Mouse (Mus musculus): ENCODE measurements around the gene Acat2. TPM values are rescaled to one million over a fixed set of nuclear protein-coding genes. Genes with fewer than 3 reads are reported as not detected.
A peak's percentile ranks its signal among the peaks of the same experiment; 100 is the strongest.
"Not testable (repeated sequence)": the region's sequence is repeated elsewhere in the genome, so short reads cannot be mapped to it uniquely, and the experiment has no call there.

Acat2 gene
- total and polyA plus RNA-seq, 2 experiments from 2014 or later, result 14.3 to 14.8 TPM

GRCm38 (mm10) chr17:13002243-13002642 lies 41.7 kb upstream of the Acat2 start:
- DNase-seq (ENCODE audit: low spot score); H3K27ac ChIP-seq (ENCODE audit: low read depth); H3K9me3 ChIP-seq (replicated peaks; ENCODE audit: control insufficient read depth, low read length); H3K4me3 ChIP-seq (ENCODE audit: low read depth, low read length); H3K4me2 ChIP-seq (ENCODE audit: low read depth, low read length); H3K4me1 ChIP-seq (ENCODE audit: control insufficient read depth, insufficient read depth); ATAC-seq (ENCODE audit: insufficient read depth, low read depth); H3K36me3 ChIP-seq (replicated peaks; ENCODE audit: control insufficient read depth, insufficient read depth, low read length); H3K27me3 ChIP-seq (ENCODE audit: control insufficient read depth, insufficient read depth, low read length); H3K9ac ChIP-seq (replicated peaks; ENCODE audit: low read depth, low read length): not testable (repeated sequence)
- 89% methylated on average over 5 of the region's 5 CpGs for WGBS

- no peak for ATAC-seq (ENCODE audit: insufficient read depth, low read depth)
- 77% methylated on average over 6 of the region's 6 CpGs for WGBS
Observed at GRCm38 (mm10) chr17:12999069-12999468, 38.5 kb upstream of the Acat2 start.

DNA sequence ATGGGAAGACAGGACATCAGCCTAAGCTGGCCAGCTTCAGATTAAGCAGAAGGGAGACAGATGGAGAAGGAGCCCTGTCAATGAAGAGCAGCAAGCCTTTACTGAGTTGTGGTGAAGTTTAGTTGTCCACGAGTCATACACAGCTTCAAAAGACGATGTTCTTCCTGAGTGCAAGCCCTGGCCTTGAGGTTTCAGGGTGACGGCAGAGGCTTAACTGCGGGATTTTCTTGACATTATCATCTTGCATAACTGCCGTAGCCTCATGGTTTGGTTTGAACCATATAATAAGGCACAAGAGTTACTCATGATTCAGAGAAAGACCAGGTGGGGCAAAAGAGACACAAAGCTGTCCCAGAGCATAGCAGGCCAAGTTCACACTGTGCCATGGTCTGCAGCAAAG lies 37.3 kb upstream of the Acat2 start:
- no peaks in the 10 kb centered on the region for H3K27me3 ChIP-seq (ENCODE audit: control insufficient read depth, insufficient read depth, low read length)
- ATAC-seq (ENCODE audit: insufficient read depth, low read depth), result no peak
- no peak overlapping the region for H3K27ac ChIP-seq (ENCODE audit: low read depth)
- H3K4me1 ChIP-seq (ENCODE audit: control insufficient read depth, insufficient read depth), result no peaks in the 10 kb centered on the region
- H3K4me3 ChIP-seq (ENCODE audit: low read depth, low read length), result no peak overlapping the region
- H3K9me3 ChIP-seq (replicated peaks; ENCODE audit: control insufficient read depth, low read length), result no peaks in the 10 kb centered on the region
- no peak overlapping the region for H3K4me2 ChIP-seq (ENCODE audit: low read depth, low read length)
- H3K36me3 ChIP-seq (replicated peaks; ENCODE audit: control insufficient read depth, insufficient read depth, low read length), result no peaks in the 10 kb centered on the region
- TF ChIP-seq CTCF (IDR thresholded peaks at IDR 0.05; ENCODE audit: low read depth) (no peak), EP300 (IDR thresholded peaks at IDR 0.05; ENCODE audit: low read depth) (no peak)
- WGBS, result 82% methylated on average over 5 of the region's 5 CpGs
- DNase-seq (ENCODE audit: low spot score), result no peak
- H3K9ac ChIP-seq (replicated peaks; ENCODE audit: low read depth, low read length), result no peak overlapping the region

More at GRCm38 (mm10) chr17:12999069-12999468, 38.5 kb upstream of the Acat2 start:
- H3K4me1 ChIP-seq (ENCODE audit: control insufficient read depth, insufficient read depth), result no peaks in the 10 kb centered on the region
- H3K9me3 ChIP-seq (replicated peaks; ENCODE audit: control insufficient read depth, low read length), result no peaks in the 10 kb centered on the region
- TF ChIP-seq CTCF (IDR thresholded peaks at IDR 0.05; ENCODE audit: low read depth), result no peak
- no peak for TF ChIP-seq EP300 (IDR thresholded peaks at IDR 0.05; ENCODE audit: low read depth)
- H3K9ac ChIP-seq (replicated peaks; ENCODE audit: low read depth, low read length), result no peak overlapping the region
- H3K4me3 ChIP-seq (ENCODE audit: low read depth, low read length), result no peak overlapping the region
- H3K4me2 ChIP-seq (ENCODE audit: low read depth, low read length), result no peak overlapping the region
- no peak for DNase-seq (ENCODE audit: low spot score)
- no peaks in the 10 kb centered on the region for H3K36me3 ChIP-seq (replicated peaks; ENCODE audit: control insufficient read depth, insufficient read depth, low read length)
- H3K27me3 ChIP-seq (ENCODE audit: control insufficient read depth, insufficient read depth, low read length), result no peaks in the 10 kb centered on the region
- no peak overlapping the region for H3K27ac ChIP-seq (ENCODE audit: low read depth)

DNA sequence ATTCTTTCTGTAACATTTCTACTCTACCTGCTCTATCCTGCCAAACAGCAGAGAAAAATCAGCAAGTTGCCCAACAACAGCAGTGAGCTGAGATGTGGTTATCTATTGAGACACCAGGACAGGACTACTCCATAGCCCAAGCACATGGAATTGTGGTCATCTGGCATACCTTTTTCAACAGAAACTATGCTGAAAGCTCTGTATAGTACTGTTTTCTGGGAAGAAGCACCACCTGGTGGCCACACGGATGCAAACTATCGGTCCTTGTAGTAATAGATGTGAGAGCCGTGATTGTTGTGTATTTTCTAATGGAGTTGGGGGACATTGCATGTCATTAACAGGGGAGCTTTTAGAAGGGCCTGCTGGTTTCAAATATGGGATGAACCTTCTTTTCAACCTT lies 35.8 kb upstream of the Acat2 start:
- no peak overlapping the region for H3K4me2 ChIP-seq (ENCODE audit: low read depth, low read length)
- peak; percentile 26 for DNase-seq (ENCODE audit: low spot score)
- H3K4me1 ChIP-seq (ENCODE audit: control insufficient read depth, insufficient read depth), result no peaks in the 10 kb centered on the region
- TF ChIP-seq EP300 (IDR thresholded peaks at IDR 0.05; ENCODE audit: low read depth) (no peak), CTCF (IDR thresholded peaks at IDR 0.05; ENCODE audit: low read depth) (peak; percentile 55)
- no peak overlapping the region for H3K4me3 ChIP-seq (ENCODE audit: low read depth, low read length)
- no peaks in the 10 kb centered on the region for H3K36me3 ChIP-seq (replicated peaks; ENCODE audit: control insufficient read depth, insufficient read depth, low read length)
- H3K27ac ChIP-seq (ENCODE audit: low read depth), result no peak overlapping the region
- ATAC-seq (ENCODE audit: insufficient read depth, low read depth), result no peak
- H3K27me3 ChIP-seq (ENCODE audit: control insufficient read depth, insufficient read depth, low read length), result no peaks in the 10 kb centered on the region
- H3K9ac ChIP-seq (replicated peaks; ENCODE audit: low read depth, low read length), result no peak overlapping the region
- H3K9me3 ChIP-seq (replicated peaks; ENCODE audit: control insufficient read depth, low read length), result no peaks in the 10 kb centered on the region
- 31% methylated on average over 3 of the region's 3 CpGs for WGBS

- DNase-seq (ENCODE audit: low spot score), result no peak
- WGBS, result 70% methylated on average over 1 of the region's 1 CpGs
- Histone ChIP-seq H3K9ac (replicated peaks; ENCODE audit: low read depth, low read length) (peak within 1 kb of the TSS; percentile 100), H3K27me3 (ENCODE audit: control insufficient read depth, insufficient read depth, low read length) (no peaks in the 10 kb centered on the region), H3K4me1 (ENCODE audit: control insufficient read depth, insufficient read depth) (peaks cover 12% of the 10 kb centered on the region), H3K27ac (ENCODE audit: low read depth) (peak within 1 kb of the TSS; percentile 100), H3K9me3 (replicated peaks; ENCODE audit: control insufficient read depth, low read length) (no peaks in the 10 kb centered on the region), H3K36me3 (replicated peaks; ENCODE audit: control insufficient read depth, insufficient read depth, low read length) (no peaks in the 10 kb centered on the region), H3K4me2 (ENCODE audit: low read depth, low read length) (peak within 1 kb of the TSS; percentile 82), H3K4me3 (ENCODE audit: low read depth, low read length) (peak within 1 kb of the TSS; percentile 98)
- ATAC-seq (ENCODE audit: insufficient read depth, low read depth), result no peak
- TF ChIP-seq CTCF (IDR thresholded peaks at IDR 0.05; ENCODE audit: low read depth), result no peak
- no peak for TF ChIP-seq EP300 (IDR thresholded peaks at IDR 0.05; ENCODE audit: low read depth)
Observed at GRCm38 (mm10) chr17:12994069-12994468, 33.5 kb upstream of the Acat2 start, which contains the start of gene Wtap. Gene Wtap, minus strand, starts transcription at chr17:12994169.

DNA sequence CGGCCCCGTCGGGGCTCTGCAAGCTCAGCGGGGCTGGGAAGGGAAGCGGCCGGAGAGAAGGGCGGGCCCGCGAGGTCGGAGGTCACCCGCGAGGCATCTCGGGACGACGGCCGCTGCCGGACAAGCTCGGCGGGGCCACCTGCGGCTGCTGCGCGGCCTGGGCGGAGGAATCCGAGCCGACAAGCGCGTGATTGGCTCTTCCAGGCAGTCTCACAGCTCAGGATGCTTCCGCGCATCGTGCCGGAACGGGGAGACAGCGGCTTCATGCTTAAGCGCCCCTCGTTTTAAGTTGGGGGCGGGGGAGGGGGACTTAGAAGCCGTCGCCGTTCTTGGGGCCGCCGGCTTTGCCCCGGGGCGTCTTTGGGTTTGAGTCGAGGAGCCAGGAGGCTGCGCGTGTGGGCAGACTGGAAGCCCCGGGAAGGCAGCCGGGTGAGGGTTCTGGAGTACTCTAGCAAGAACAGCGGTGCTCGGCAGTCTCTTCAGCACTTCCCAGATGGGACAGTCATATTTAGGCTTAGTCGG lies 32.0 kb upstream of the Acat2 start:
- H3K4me3 ChIP-seq (ENCODE audit: low read depth, low read length), result peak overlapping the region; percentile 98
- H3K27me3 ChIP-seq (ENCODE audit: control insufficient read depth, insufficient read depth, low read length), result no peaks in the 10 kb centered on the region
- no peaks in the 10 kb centered on the region for H3K9me3 ChIP-seq (replicated peaks; ENCODE audit: control insufficient read depth, low read length)
- H3K27ac ChIP-seq (ENCODE audit: low read depth), result peak overlapping the region; percentile 100
- H3K4me2 ChIP-seq (ENCODE audit: low read depth, low read length), result peak overlapping the region; percentile 82
- peak; percentile 94 for DNase-seq (ENCODE audit: low spot score)
- TF ChIP-seq CTCF (IDR thresholded peaks at IDR 0.05; ENCODE audit: low read depth) (no peak), EP300 (IDR thresholded peaks at IDR 0.05; ENCODE audit: low read depth) (peak; percentile 78; the same call in 1 of the 2 replicates)
- H3K4me1 ChIP-seq (ENCODE audit: control insufficient read depth, insufficient read depth), result peaks cover 12% of the 10 kb centered on the region
- peak overlapping the region; percentile 100 for H3K9ac ChIP-seq (replicated peaks; ENCODE audit: low read depth, low read length)
- peak; percentile 93 for ATAC-seq (ENCODE audit: insufficient read depth, low read depth)
- H3K36me3 ChIP-seq (replicated peaks; ENCODE audit: control insufficient read depth, insufficient read depth, low read length), result 0 out of 2 replicates have a peak, but pooled peaks cover 4% of the 10 kb centered on the region
- WGBS, result under 1% methylated on average over 46 of the region's 51 CpGs

Data from heart, postnatal 0 days (tissue).